ENCODE assay signal across 17 mouse cellular contexts in genomic region chr6:28542298-28542701, GRCm38 (mm10).
DNase-seq lines count a peak whose midpoint lies in the region; ATAC-seq lines count a peak whose summit lies in the region.
"Had no signal": no experiment of that assay in that cellular context is flagged by ENCODE, and none has a peak within 500 bp of the region (broad histone marks: within the 10 kb centered on the region; RNA-seq: fewer than 3 reads in every experiment).

No protein-coding gene starts in this region.

- H3K4me2 ChIP-seq in neural tube, embryonic 15.5 days: no peak overlapping the region
- no peak overlapping the region for H3K4me2 ChIP-seq in midbrain, embryonic 11.5 days
- H3K4me2 ChIP-seq: embryonic facial prominence, embryonic 15.5 days; kidney, embryonic 15.5 days; limb, embryonic 15.5 days had no signal

- WGBS in neural tube, embryonic 15.5 days: 43% methylated on average over 6 of the region's 6 CpGs
- WGBS in midbrain, embryonic 11.5 days: 71% methylated on average over 6 of the region's 6 CpGs

- H3K27ac ChIP-seq in neural tube, embryonic 15.5 days (replicated peaks): no peak overlapping the region
- no peak overlapping the region for H3K27ac ChIP-seq in midbrain, embryonic 11.5 days (ENCODE audit: low read depth, low read length)
- H3K27ac ChIP-seq: embryonic facial prominence, embryonic 15.5 days; kidney, embryonic 15.5 days; limb, embryonic 15.5 days had no signal

- H3K4me3 ChIP-seq in neural tube, embryonic 15.5 days (replicated peaks): no peak overlapping the region
- no peak overlapping the region for H3K4me3 ChIP-seq in midbrain, embryonic 11.5 days (ENCODE audit: low read depth, low read length)
- H3K4me3 ChIP-seq: embryonic facial prominence, embryonic 15.5 days; kidney, embryonic 15.5 days; limb, embryonic 15.5 days had no signal

- 0 out of 2 replicates have a peak, but pooled peaks cover 8% of the 10 kb centered on the region for H3K36me3 ChIP-seq in neural tube, embryonic 15.5 days
- no peaks in the 10 kb centered on the region; the same call in 1 of the 2 replicates for H3K36me3 ChIP-seq in midbrain, embryonic 11.5 days (ENCODE audit: control insufficient read depth, insufficient read depth, low read length)

- H3K9me3 ChIP-seq in neural tube, embryonic 15.5 days (replicated peaks): no peaks in the 10 kb centered on the region
- no peaks in the 10 kb centered on the region for H3K9me3 ChIP-seq in midbrain, embryonic 11.5 days (ENCODE audit: control insufficient read depth, low read length)
- H3K9me3 ChIP-seq: embryonic facial prominence, embryonic 15.5 days; G1E; kidney, embryonic 15.5 days; limb, embryonic 15.5 days had no signal

- peak; percentile 31 for ATAC-seq in neural tube, embryonic 15.5 days (ENCODE audit: low FRiP score)
- 0 out of 2 replicates have a peak, but pooled peaks have one; percentile 14 for ATAC-seq in midbrain, embryonic 11.5 days (ENCODE audit: low FRiP score)
- ATAC-seq in monocyte, adult 5-6 weeks (replicated peaks; ENCODE audit: insufficient number of reproducible peaks, low FRiP score, low TSS enrichment, poor library complexity, severe bottlenecking): no peak
- ATAC-seq: activated CD4-positive, CD25-positive, alpha-beta regulatory T cell, adult 4 months had no signal

- DNase-seq in cerebellum, adult 18-20 months: peak; percentile 36
- no peak for DNase-seq in cerebellum, postnatal 4 days (ENCODE audit: low spot score in 2 of 2)
- DNase-seq in neural tube, embryonic 10.5 days (ENCODE audit: extremely low spot score, low spot score): no peak
- DNase-seq in midbrain, embryonic 11.5 days (ENCODE audit: low spot score, missing footprints): peak; percentile 75
- peak; percentile 93 for DNase-seq in telencephalon, adult 2 months (ENCODE audit: low read depth, low spot score)
- no peak for DNase-seq in adrenal gland, adult (ENCODE audit: inconsistent age in 2 of 2, low spot score in 1 of 2)
- DNase-seq: gastrocnemius, postnatal 25 days; heart, postnatal 14 days; lung, postnatal 36 days; thymus, postnatal 14 days had no signal

- peaks cover 17% of the 10 kb centered on the region for H3K4me1 ChIP-seq in neural tube, embryonic 15.5 days
- no peaks in the 10 kb centered on the region for H3K4me1 ChIP-seq in midbrain, embryonic 11.5 days (ENCODE audit: control insufficient read depth, insufficient read depth, low read length)
- H3K4me1 ChIP-seq: kidney, embryonic 15.5 days; limb, embryonic 15.5 days had no signal

- H3K9ac ChIP-seq in neural tube, embryonic 15.5 days (replicated peaks): no peak overlapping the region
- no peak overlapping the region for H3K9ac ChIP-seq in midbrain, embryonic 11.5 days (ENCODE audit: low read length)
- H3K9ac ChIP-seq: embryonic facial prominence, embryonic 15.5 days; kidney, embryonic 15.5 days; limb, embryonic 15.5 days had no signal

- no peaks in the 10 kb centered on the region for H3K27me3 ChIP-seq in neural tube, embryonic 15.5 days (replicated peaks)
- H3K27me3 ChIP-seq in midbrain, embryonic 11.5 days (ENCODE audit: control insufficient read depth, insufficient read depth, low read length): no peaks in the 10 kb centered on the region
- H3K27me3 ChIP-seq: embryonic facial prominence, embryonic 15.5 days; kidney, embryonic 15.5 days; limb, embryonic 15.5 days had no signal

Comparison
In these comparisons a context has a peak if more than half of its experiments do, and no peak if none do; other contexts are left out.
1. DNase-seq: peak in cerebellum, adult 18-20 months (2 of 2), midbrain, embryonic 11.5 days (single experiment) and telencephalon, adult 2 months (single experiment); none in cerebellum, postnatal 4 days (0 of 2), neural tube, embryonic 10.5 days (single experiment) and adrenal gland, adult (0 of 2).